Mouse (Mus musculus) mesoderm, embryonic 11.5 days (tissue): Measurements from ENCODE around the gene Mpp5.
A peak's percentile ranks its signal among the peaks of the same experiment; 100 is the strongest.

Source experiments
- DNase-seq: peaks from one replicate; pipeline ENCODE4 v3.0.0-alpha.2; 2012; ENCODE audit warnings: low read depth, low spot score

Mpp5 gene

DNA sequence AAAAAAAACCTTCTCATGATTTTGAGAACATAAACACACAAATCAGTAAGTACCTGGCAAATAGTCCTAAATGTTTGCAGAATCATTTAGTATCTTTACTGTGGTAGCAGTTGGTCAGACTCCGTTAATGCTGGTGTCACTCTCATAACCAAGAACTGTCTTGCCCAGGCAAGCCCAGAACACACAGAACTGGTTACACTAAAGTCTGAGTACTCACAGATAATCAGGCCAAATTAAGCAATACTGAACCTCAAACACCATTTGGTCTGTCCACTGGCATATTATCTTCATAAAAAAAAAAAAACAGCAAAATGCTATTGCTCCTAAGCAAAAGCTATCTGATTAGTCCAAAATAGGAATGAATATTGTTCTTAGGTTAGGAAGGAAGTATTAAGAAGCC is 93.7 kb downstream of the Mpp5 start:
- DNase-seq, result no peak

DNA sequence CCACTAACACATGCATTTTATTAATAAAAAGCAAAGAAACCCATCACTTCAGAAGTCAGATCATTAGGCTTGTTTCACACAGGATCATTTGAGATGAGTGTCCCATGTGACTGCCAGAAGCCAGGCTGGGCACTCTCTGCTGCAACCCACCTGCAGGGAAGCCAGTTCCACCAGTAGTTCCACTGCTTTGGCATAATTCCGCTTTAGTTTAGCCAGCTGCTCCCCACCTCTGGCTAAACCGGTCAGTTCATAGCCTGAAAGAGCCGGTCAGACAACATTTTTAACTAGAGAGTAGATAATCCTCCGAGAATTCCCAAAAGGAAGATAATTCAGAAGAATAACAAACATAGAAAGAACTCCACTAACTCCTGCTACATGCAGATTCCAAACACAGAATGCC is 99.5 kb downstream of the Mpp5 start:
- DNase-seq, result no peak

DNA sequence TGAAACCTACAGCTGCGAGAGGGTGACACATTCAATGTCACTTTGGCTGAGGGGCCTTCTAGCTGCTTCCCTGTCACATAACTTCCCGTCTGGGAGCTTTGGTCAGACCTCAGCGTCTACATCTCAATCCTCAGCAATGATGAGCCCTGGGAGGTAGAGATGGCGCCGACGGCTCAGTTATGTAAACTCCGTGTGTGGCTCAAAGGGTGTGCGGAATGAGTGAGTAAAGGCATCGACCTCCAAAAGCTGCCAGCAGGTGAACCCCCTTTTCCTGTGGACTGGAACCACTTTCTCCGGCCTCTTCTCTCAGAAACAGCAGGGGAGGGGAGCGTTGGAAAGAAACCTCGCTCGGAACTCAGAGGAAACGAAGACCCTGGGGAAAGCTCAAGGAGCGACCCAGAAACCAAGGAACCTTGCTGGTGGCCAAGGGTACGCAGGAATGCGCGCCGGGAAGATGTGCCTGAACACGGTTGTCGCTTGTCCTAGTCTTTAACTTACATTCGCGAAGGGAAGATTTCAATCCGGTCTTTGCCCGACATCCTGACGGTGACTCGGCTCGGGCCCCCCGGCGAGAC is 112.3 kb downstream of the Mpp5 start:
- DNase-seq, result no peak

DNA sequence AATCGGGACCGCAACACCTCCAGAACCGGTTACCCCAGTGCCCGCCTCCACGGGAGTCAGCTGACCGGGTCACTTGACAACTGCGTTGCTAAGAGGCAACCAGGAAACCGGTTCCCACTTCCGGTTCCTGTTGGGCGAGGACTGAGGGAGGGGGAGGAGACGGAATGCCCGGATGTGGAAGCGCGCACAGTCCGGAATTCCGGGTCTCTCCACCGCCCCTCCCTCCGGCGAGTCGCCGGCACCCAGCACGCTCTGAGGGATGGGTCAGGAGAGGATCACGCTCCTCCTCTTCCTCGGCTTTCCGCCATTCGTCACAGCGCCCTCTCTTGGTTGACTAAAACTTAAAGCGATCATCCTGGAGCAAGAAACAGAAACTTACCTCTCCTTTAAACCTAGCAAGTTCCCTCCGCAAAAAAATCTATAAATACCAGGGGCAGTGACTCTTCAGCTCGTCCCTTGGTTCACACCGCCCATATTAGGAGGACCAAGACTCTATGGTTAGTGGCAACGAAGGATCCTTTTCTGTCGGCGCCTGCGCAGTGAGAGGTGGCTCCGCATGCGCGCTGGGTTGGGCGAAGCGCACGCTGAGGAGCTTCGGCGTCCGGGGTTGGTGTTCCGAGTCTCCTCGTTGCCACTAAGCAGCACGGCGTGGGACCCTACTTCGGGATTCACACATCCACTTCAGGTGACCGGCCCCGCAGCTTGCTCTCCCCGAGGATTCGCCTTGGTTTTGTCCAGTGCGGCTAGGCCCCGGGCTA is 113.0 kb downstream of the Mpp5 start, which contains the start of the genes Atp6v1d and Eif2s1:
Gene Atp6v1d, minus strand, starts transcription at position 143 of the 758 bp plus-strand sequence.
Gene Eif2s1, plus strand, starts transcription at position 324 of the 758 bp plus-strand sequence.
- peak; percentile 100 for DNase-seq

DNA sequence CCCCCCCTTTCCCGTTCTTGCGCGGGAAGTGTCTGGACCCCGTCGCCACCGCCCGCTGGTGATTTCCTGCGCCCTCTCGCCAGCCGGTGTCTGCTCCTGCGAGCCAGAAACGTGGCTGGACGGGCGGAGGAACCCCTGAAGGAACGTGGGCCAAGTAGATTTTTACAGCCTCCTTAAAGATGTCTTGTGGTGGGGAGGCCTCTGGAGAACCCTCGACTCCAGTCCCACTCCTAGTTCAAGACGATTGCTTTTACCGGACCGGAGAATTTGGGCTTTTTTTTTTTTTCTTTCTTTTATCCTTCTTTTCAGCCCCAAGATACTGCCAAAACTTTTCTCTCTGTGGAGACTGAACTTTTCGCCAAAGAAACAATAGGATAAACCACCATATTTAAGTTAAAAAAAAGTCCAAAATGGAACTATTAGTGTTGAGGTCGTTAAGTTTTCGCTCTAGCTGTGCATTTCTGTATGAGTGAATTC is 113.6 kb downstream of the Mpp5 start:
- no peak for DNase-seq

DNA sequence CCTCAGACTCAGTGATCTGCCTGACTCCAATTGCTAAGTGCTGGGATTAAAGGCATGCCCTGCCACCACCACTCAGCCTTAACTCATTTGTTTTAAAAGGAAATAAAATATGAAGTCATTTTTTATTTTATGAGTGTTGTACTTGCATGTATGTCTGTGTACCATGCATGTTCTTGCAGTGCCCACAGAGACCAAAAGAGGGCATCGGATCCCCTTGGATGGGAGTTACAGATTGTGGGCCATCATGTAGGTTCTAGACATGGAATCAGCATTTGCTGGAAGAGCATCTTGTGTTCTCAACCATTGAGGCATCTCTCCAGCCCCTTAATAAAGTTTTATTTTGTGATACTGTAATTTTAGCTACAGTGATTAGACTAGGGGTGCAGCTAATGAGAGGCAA is 116.7 kb downstream of the Mpp5 start:
- DNase-seq, result no peak

DNA sequence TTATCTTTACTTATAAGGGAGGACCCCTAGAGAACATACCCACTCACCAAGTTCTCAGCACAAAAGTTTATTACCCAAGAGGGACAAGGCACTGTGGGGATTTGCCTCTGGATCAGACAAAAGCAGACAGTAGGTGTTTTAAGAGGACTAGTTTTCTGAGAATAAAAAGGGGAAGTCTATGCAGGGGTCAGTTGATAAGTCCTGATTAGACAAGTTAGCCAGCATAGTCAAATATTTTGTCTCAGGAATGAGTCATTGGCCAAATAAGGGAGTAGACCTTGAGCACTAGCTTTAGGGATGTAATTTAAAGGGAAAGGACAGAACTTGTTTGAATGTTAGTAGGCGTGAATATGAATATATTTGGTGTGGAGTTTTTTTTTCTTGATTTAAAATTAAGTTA is 119.4 kb downstream of the Mpp5 start:
- DNase-seq, result no peak

DNA sequence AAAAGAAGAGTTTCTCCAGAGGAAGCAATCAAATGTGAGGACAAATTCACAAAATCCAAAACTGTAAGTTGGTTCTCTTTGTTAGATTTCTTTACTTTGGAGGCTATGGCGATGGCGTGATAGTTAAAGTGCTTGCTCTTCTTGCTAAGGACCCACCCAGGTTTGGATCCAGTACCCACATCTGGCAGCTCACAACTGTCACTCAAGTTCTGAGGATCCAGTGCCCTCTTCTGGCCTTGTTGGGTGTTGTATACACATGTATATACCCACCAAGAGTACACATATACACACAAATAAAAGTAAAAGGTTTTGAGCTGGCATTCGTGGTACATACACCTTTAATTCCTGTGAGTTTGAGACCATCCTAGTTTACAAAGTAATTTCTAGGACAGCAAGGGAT is 125.9 kb downstream of the Mpp5 start:
- no peak for DNase-seq

DNA sequence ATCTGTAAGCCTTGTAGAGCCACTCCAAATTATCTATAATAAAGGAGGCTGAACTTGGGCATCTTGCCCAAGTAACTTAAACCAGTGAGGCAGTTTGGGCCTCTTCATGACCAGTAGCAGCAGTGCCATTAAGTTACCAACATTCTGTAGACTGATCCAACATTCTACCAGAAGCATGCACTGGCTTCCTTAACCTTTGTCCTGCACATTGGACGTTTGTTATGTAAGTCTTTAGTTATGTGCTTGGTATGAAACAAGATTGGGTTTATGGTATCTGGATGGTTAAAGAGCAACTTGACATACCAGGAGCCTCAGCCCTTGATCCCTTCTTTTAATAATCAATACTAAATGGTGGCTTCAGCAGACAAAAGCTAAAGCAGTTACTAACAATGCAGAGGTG is 141.4 kb downstream of the Mpp5 start:
- DNase-seq, result no peak
